Mouse (Mus musculus): ENCODE measurements around the gene Gas7. TPM values are rescaled to one million over a fixed set of nuclear protein-coding genes. Genes with fewer than 3 reads are reported as not detected.

Gas7 gene
- polyA plus RNA-seq, 1 experiment = 3.4 TPM

GRCm38 (mm10) chr11:67738345-67738744, 283.1 kb downstream of the Gas7 start:
- 64% methylated on average over 6 of the region's 6 CpGs for WGBS
- no peak for DNase-seq (ENCODE audit: low read depth, low spot score)

Other genes starting within 250 kb of the Gas7 start
- 0.03 and 0.26 TPM in 2 replicates for gene Myh4, start 217.4 kb upstream of the Gas7 start, polyA plus RNA-seq (2012; rRNA removed)
- gene Myh8, start 178.3 kb upstream of the Gas7 start, polyA plus RNA-seq (2012; rRNA removed) = not detected in 2 replicates
- not detected in 2 replicates for gene Myh13, start 133.8 kb upstream of the Gas7 start, polyA plus RNA-seq (2012; rRNA removed)
- gene Rcvrn, start 239.9 kb downstream of the Gas7 start, polyA plus RNA-seq (2012; rRNA removed) = not detected in 2 replicates

Measured in large intestine, adult 2 months (tissue).